Mouse (Mus musculus): ENCODE measurements around the gene Ptch1. TPM values are rescaled to one million over a fixed set of nuclear protein-coding genes. Genes with fewer than 3 reads are reported as not detected.
A peak's percentile ranks its signal among the peaks of the same experiment; 100 is the strongest.

Gene Ptch1
- total RNA-seq, 2 experiments from 2014 or later, result 13.6 to 20.3 TPM

DNA sequence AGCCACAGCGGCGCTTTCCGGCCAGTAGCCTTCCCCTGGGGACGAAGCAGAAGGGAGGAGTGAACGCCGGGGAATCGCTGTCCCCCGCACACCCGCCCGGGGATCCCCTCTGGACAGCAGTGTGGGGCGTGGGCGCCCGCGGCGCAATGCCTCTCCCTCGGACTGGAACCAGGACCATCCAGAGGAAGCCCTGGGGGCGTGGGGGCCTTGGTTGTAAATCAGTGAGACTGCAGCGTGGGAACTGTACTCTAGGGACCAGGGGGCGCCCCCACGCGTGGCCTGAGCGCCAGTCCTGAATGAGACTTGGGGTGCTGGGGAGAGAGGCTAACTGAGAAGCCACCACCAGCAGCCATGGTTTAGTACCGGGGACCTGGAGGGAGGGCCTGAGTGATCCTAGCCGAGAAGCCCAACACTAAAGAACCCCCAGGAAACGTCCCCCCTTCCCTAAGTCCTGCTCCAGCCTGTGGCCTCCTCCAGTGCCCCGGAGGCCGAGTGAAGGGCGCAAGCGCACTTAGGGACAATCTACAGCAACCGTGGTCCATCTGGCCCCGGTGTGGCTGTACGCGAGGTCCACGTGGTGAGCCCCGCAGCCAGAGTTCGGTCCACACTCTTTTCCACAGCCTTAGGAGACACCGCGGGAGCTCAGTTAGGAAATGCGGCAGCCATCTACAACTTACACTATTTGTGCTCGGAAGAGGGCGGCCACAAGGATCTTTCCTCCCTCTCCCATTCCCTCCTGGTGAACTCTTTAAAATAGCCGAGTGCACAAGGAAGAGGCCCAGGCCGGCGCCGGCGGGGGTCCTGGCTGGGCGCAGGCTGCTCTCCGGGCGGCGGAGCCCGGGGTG is 9.4 kb downstream of the Ptch1 start:
- DNase-seq, result peak; percentile 56

- DNase-seq, result peak; percentile 66
Observed at GRCm38 (mm10) chr13:63562972-63563780, 10.2 kb downstream of the Ptch1 start.

- no peak for DNase-seq
Observed at GRCm38 (mm10) chr13:63562141-63562971, 11.0 kb downstream of the Ptch1 start.

DNA sequence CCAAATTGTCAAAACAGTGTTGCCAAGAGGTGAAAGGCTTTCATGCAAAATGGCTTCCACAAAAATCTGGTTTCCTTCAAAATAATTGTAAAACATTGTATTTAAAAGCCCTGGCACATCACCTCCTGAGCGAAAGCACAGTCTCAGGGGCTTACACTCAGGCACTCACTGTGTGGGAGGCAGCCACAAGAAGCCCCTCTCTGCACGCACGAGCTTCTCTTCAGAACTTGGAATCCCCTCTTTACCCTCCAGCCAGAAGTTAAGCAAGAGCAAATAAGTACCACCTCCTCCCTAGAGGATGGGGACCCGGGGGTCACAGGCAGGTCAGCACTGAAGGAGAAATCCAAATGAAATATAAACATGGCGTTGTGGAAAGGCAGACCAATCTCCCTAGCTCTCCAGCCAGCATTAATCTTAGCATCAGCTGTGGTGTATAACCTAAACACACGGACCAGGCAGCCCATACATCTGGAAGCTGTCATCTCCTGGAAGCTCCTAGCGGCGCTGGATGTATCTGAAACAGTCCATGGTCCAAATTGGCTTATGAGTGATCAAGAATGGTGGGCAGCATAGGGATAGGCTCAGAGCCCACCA is 15.0 kb downstream of the Ptch1 start:
- no peak for DNase-seq

- no peak for DNase-seq
Observed at GRCm38 (mm10) chr13:63556431-63556830, 17.0 kb downstream of the Ptch1 start.

DNA sequence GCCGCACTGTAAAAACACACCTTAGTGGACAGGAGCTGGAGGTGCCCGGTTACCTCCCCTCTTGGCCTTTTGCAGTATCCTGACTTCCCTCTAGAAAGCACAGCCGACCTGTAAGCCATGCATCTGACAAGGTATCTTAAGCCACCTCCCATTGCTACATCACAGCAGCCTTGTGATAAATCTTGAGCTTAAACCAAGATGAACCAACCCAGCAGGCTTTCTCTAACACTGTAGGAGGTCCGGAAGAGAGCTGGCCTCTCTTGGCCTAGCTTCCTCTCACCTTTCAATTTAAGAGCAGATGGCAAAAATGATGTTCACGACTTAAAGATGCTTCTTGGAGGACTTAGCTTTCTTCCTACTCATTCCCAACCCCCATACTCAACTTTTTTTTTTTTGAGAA is 17.5 kb downstream of the Ptch1 start:
- no peak for DNase-seq

- DNase-seq, result no peak
Observed at GRCm38 (mm10) chr13:63554569-63554968, 18.8 kb downstream of the Ptch1 start.

DNA sequence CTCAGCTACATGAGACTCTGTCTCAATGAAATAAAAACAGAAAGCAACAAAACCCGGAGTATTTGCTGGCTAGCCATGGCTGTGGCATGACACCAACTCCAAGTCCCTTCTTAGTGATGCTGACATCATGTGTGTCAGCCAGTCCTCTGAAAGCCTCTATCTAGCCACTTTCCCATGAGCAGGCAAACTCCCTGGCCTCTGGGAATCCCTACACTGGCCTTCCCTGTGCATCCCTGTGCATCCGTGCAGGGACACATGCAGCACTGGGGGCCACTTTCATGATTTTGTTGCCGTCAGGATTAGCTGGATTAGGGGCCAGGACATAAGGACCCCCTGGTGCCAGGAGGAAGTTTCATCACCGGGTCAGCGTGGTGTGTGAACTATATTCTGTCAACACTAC is 20.0 kb downstream of the Ptch1 start:
- DNase-seq, result no peak

GRCm38 (mm10) chr13:63552291-63552932 is 21.0 kb downstream of the Ptch1 start:
- DNase-seq, result peak; percentile 41

DNA sequence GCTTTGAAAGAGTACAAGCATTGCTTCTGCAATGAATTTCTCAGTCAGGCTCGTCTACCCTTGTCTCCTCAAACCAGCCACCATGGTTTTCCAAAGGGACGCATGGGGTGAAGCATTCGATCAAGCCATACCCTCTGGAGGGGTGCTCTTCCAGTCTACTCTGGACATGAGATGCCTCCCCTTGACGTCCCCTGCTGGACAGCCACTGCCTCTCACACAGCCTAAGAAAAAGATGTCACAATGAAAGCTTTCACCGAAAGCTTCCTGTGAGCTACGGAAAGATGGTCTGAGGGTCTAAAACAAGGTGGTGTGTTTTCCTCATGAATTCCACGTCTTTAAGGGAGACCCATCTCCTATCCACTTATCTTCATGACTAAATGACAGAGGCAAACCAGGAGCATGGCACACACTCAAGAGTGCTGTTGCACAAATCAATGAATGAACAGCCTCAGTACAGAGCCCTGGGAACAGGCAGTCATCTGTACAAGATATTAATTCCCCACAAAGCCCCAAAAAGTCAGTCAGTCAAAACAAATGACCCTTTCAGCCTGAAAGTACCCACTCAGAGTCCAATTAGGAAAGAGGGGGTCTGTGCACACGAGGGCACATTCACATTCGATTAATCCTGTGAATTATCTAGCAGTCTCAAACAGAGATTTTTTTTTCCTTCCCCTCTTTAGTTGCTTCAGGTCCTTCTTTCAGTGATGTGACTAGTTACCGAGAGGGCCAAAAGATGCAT is 21.7 kb downstream of the Ptch1 start:
- no peak for DNase-seq

DNA sequence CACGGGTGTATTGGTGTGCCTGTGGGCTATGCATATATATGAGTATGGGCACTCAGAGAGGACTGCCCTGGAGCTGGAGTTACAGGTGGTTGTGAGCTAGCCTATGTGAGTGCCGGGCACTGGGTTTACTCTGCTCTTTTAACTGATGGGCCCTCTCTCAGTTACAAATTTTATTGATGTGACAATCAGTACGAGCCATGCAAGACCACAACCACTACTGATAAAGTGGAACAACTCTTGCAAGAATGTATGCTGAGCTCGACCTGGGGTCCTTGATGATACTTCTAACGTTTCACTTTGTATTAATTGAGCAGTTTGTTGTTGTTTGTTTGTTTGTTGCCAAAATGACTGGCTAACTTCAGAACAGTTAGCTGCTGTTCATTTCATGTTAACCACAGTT is 23.0 kb downstream of the Ptch1 start:
- no peak for DNase-seq

GRCm38 (mm10) chr13:63549210-63549609 is 24.2 kb downstream of the Ptch1 start:
- DNase-seq, result no peak

- no peak for DNase-seq
Observed at GRCm38 (mm10) chr13:63548571-63548970, 24.8 kb downstream of the Ptch1 start.

DNA sequence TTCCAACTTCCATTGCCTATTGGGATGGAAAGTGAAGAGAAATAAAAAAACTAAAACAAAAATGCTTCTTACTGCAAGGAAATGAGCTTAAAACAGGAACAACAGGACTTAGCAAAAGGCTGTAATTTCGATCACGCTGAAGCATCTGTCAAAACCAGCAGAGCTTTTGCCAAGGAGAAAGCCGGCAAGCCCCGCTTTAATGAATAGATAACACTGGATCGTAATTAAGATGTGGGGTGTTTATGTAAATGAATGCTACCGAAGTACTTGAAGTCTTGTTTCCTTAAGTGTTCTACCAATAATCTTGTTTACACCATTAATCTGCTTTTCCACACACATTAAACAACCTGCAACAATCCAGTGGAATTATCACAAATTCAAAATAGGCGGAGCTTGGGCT is 28.1 kb downstream of the Ptch1 start:
- DNase-seq, result no peak

- no peak for DNase-seq
Observed at GRCm38 (mm10) chr13:63544967-63545253, 28.5 kb downstream of the Ptch1 start.

DNA sequence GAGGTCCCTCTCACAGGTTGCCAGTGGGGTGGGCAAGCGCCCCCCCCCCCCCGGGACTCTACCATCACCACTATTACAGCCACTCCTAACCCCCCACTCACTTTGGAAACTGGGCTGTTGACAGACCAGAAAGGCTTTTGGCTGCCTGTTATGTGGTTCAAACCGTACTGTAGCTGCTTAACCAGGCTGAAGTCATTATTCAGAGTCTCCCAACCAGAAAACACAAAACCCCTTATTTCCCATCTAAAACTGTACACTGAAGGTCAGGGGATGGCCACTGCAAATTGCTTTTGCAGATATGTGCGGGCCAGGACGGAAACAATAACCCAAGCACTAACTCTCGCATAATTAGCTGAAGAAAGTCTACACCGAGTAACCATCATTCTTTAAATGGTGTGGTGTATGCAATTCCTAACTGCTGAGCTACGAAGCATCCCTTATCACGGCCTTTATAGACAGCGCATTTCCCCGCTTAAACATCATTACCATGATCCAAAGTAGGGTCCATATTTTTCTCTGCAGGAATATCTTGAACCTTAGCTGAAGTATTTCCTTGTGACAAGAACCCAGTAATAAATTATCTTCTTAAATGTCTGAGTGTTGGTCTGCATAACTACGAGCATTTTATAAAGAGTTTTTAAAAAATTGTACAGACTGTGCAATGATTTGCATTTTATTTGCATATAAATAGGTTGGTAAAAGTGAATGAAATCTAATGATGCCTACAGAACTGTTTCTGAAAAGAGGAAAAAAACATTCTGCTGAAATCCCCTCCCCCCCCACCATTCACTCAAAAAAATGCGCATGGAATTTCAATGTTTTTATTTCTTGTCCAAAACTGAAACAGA is 29.1 kb downstream of the Ptch1 start:
- no peak for DNase-seq

GRCm38 (mm10) chr13:63543459-63543858 is 29.9 kb downstream of the Ptch1 start:
- DNase-seq, result no peak

DNA sequence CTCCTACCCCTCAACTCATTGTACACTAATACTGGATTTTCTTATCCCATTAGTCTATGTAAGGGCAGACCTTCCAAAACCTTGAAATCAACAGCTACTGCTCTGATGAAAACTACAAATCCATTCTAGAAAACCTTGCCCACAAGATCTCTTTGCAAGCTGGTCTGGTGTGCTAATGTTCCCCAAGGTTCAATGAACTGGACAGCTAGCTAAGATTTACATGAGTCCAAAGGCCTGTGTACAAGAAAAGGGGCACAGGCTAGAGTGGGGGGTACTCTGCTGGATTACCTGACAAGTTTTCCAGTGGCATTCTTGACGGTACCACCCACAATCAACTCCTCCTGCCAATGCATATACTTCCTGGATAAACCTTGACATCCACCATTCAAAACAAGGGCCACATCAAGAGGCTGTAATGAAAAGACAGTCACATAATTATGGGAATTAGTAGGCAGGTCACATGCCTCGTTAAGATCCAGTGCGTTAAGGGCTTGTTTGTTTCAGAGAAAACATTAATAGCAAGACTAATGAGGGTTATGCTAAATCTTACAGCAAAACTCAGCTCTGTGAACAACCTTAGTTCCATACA is 30.5 kb downstream of the Ptch1 start:
- DNase-seq, result no peak

DNA sequence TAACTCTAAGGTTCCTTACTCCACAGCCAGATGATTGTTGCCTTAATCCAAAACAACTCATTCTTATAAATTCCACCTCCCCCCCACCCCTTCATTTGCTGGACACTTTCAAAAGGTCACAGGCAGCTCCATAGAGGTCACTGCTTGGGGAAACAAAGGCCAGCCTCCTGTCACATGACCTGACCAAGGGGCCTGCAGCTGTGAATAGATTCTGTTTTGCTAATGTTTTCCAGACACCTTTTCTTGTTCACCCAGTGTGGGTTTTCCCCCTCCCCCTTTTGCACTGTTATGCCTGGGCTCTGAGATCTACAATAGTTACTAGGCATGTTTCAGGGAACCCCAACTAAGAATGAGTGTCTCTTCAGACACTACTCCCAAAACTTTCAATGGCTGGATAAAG is 31.9 kb downstream of the Ptch1 start:
- no peak for DNase-seq

DNA sequence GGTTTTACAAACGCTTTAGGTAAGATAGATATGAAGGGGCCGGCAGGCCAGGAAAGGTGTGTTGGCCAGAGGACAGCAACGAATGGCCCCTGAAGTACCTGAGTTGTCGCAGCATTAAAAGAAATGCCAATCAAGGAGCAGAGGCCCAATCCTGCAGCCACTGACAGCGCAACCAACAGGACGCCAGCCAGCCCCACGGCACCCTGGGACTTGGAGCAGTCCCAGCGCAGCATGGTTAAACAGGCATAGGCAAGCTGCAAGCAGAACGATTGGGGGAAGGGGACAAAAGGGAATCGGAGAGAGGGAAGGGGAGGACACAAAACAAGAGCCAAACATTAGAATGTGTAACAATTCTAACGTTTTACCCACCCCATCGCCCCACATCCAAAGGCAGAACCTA is 32.8 kb downstream of the Ptch1 start:
- no peak for DNase-seq

All from gastrocnemius, postnatal 10 days (tissue).